Mouse (Mus musculus) heart, postnatal 14 days (tissue): Measurements from ENCODE around the gene Mtx1. TPM values are rescaled to one million over a fixed set of nuclear protein-coding genes. Genes with fewer than 3 reads are reported as not detected.
"Not testable (repeated sequence)": the region's sequence is repeated elsewhere in the genome, so short reads cannot be mapped to it uniquely, and the experiment has no call there.

Experiments
- DNase-seq, 2 experiments: peaks; one replicate each; pipeline ENCODE4 v3.0.0; 2021 to 2022
- intact Hi-C: fragments of 180-260 bp; cut with DNase I; formaldehyde crosslinking; loops from one replicate; pipeline ENCODE4 v1.15.1; 2025
- total RNA-seq, 2 experiments: library from RNA; stranded (reverse); gene quantifications; 2 replicates each; pipeline ENCODE4 v1.2.3; 2021

Gene Mtx1
- total RNA-seq, 2 experiments from 2014 or later, result 64.8 to 69.8 TPM

GRCm38 (mm10) chr3:89218271-89218670, 8.6 kb downstream of the Mtx1 start:
- no peak for DNase-seq
- intact Hi-C loops, result no loop called here

GRCm38 (mm10) chr3:89216407-89216806, 10.5 kb downstream of the Mtx1 start:
- intact Hi-C loops, result loop anchor here (2.0 kb wide), 2 partner anchors 20 to 100 kb away; no protein-coding TSS in a partner anchor
- DNase-seq, result not testable (repeated sequence)

GRCm38 (mm10) chr3:89215853-89216252, 11.0 kb downstream of the Mtx1 start:
- intact Hi-C loops, result loop anchor here (2.0 kb wide), 4 partner anchors 19 to 125 kb away; partner anchors contain the start of gene Clk2
- peak; percentile 82 to 87 for DNase-seq

GRCm38 (mm10) chr3:89214681-89215411, 12.0 kb downstream of the Mtx1 start, which contains the start of gene Thbs3:
Thbs3 (plus strand) TSS chr3:89215180.
- intact Hi-C loops, result loop anchor here (2.0 kb wide), 2 partner anchors 50 to 124 kb away; partner anchors contain the start of gene Clk2
- DNase-seq, result peak; percentile 42 to 56

- intact Hi-C loops, result loop anchor here (2.0 kb wide), 2 partner anchors 49 to 123 kb away; partner anchors contain the start of gene Clk2
- DNase-seq, result peak; percentile 94 to 96
Measured at GRCm38 (mm10) chr3:89213803-89214530, 12.9 kb downstream of the Mtx1 start.

- intact Hi-C loops, result no loop called here
- DNase-seq, result no peak
Measured at GRCm38 (mm10) chr3:89210731-89211130, 16.2 kb downstream of the Mtx1 start.

GRCm38 (mm10) chr3:89210162-89210561, 16.7 kb downstream of the Mtx1 start:
- DNase-seq, result no peak
- intact Hi-C loops, result no loop called here

GRCm38 (mm10) chr3:89209731-89210130, 17.2 kb downstream of the Mtx1 start:
- intact Hi-C loops, result no loop called here

GRCm38 (mm10) chr3:89208736-89209135, 18.2 kb downstream of the Mtx1 start:
- intact Hi-C loops, result no loop called here

More at GRCm38 (mm10) chr3:89209731-89210130, 17.2 kb downstream of the Mtx1 start:
- DNase-seq, result no peak

GRCm38 (mm10) chr3:89208075-89208657, 18.7 kb downstream of the Mtx1 start:
- intact Hi-C loops, result no loop called here
- DNase-seq, result no peak

More at GRCm38 (mm10) chr3:89208736-89209135, 18.2 kb downstream of the Mtx1 start:
- no peak for DNase-seq

- no peak for DNase-seq
- intact Hi-C loops, result no loop called here
Measured at GRCm38 (mm10) chr3:89206695-89207094, 20.2 kb downstream of the Mtx1 start.

GRCm38 (mm10) chr3:89206079-89206478, 20.8 kb downstream of the Mtx1 start:
- DNase-seq, result no peak
- intact Hi-C loops, result no loop called here

- no peak for DNase-seq
Measured at GRCm38 (mm10) chr3:89203142-89203514, 23.8 kb downstream of the Mtx1 start.

GRCm38 (mm10) chr3:89202253-89203141, 24.4 kb downstream of the Mtx1 start, which contains the start of gene Gba:
Gba (plus strand) TSS chr3:89202928.
- intact Hi-C loops, result no loop called here
- DNase-seq, result peak; percentile 82 to 88

More at GRCm38 (mm10) chr3:89203142-89203514, 23.8 kb downstream of the Mtx1 start:
- intact Hi-C loops, result no loop called here

GRCm38 (mm10) chr3:89199839-89200238, 27.0 kb downstream of the Mtx1 start:
- intact Hi-C loops, result no loop called here
- no peak for DNase-seq

- intact Hi-C loops, result loop anchor here (2.0 kb wide), 1 partner anchor 21 kb away; no protein-coding TSS in a partner anchor
- peak; percentile 88 to 90 for DNase-seq
Measured at GRCm38 (mm10) chr3:89195979-89196877, 30.7 kb downstream of the Mtx1 start.

- no peak for DNase-seq
- intact Hi-C loops, result no loop called here
Measured at GRCm38 (mm10) chr3:89193853-89194252, 33.0 kb downstream of the Mtx1 start.

GRCm38 (mm10) chr3:89193351-89193750, 33.5 kb downstream of the Mtx1 start:
- DNase-seq, result no peak
- intact Hi-C loops, result no loop called here

- intact Hi-C loops, result no loop called here
- no peak for DNase-seq
Measured at GRCm38 (mm10) chr3:89190436-89190835, 36.5 kb downstream of the Mtx1 start.
